Mouse (Mus musculus): ENCODE data around the gene Rusc1.
"Not testable (repeated sequence)": the region's sequence is repeated elsewhere in the genome, so short reads cannot be mapped to it uniquely, and the experiment has no call there.

Gene Rusc1

DNA sequence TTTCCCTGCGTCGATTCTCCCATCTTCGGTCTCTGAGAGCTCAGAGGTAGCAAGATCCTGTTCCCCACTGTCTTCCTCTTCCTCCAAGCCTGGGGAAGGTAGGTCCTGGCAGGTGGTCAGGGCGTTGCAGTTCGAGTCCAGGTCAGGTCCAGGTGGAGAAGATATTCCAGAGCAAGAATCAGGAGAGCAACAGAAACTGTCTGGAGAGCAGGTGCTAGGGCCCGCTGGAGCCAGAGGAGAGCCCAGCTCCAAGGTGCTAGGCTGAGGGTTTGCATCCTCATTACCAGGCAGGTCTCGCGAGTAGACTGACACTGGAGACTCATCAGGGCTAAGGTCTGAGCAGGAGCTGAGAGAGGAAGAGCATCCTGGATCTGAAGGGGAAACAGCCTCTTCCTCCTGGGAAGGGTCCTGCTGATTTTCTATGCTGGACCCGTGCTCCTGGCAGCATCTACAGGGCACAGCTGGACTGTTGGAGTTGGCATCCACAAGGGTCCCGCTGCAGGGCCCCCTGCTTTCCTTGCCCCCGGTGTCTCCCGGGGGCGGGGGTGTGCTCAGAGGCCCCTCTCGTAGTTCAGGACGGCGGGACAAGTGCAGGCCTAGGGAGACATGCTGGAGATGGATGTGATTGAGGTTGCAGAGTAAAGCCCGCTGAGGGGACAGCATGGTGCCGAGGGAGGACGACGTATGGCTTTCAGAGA lies 1.2 kb downstream of the Rusc1 start:
- no peak for DNase-seq

DNA sequence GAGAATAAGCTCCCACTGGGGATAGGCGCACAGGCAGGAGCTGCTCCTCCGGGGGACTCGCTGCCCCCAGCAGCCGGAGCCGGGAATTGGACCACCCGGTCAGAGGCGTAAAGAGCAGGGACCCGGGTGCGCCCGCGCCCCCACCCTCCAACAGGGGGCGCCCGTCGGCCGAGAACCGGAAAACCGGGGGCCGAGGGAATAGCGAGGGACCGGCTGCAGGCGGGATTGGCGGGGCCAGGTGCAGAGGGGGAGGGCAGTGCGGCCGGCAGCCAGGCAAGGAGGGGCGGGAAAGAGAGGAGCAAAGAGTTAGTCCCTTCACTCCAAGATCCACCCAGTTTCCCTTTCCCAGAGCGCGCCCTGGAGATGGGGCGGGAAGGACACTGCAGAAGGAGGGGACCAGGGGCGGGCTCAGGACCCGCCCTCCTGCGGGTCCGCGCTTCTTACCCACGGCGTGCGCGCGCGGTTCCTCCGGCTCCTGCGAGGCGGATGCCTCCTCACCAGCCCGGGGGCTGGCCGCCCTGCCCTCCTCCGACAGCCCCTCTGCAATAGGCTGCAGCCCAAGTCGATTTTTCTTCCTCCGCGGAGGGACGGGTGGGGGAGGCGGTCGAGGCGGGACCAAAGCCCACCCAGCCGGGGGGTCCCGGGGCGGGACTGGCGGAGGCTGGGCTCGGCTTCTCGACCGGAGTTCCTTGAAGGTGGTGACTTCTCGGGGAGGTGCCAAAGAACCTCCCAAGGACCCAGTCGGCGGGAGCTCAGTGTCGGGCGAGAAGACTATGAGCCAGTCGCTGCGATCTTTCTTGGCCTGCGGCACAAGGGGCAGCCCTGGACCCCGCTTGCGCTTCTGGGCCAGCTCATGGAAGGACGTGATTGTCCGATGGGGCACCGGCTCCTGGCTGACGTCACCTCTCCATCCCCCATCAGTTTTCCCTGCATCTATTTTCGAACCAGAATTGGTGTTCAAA lies 2.1 kb downstream of the Rusc1 start:
- peak; percentile 64 to 82 for DNase-seq

DNA sequence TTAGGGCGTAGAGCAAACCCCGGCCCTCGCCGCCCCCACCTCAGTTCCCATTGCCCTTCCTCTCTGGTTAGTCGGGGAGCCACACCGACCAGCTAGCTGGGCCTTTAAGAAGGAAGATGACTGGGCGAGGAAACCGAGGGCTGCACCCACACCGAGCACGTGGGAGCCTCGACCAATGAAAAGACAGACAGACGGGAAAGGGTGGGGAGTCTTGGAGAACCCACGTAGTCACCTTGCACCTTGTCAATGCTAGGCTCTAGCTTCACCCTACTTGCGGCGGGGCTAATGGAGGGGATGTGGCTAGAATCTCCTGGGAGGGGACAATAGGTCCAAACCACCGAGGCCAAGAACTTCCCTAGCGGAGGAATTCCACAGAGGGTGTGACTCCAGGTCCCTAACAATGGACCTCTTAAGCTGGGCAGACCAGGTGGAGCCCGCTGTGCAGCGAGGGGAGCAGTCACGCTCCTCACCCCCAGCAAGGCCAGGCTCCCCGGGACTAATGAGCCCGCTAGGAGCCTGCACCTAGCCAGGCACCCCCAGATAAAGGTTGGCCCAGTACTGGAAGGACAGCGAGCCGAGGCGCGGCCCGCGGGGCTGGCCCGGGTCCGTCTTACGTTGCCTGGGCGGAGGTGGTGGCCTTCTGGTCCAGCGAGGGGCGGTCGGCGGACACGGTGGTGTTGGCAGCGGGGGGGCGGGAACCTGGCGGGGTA lies 3.1 kb downstream of the Rusc1 start:
- peak; percentile 75 to 81 for DNase-seq

DNA sequence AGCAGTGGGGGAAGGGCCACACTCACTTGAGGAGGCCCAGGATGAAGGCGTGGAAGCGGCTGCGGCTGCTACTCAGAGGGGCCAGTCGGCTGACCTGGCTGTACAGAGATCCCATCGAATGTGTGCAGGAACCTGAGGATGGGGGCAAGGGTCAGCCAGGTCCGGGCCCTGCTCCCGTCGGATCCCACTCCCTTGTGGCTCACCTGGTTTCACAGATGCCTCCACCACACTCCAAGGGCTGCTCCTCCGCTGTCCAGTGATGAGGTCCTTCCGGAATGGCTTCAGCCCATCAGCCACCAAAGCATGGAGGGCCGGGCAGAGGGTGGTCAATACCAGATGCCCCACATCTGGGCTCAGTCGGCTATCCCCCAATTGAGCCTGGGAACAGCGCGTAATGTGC lies 4.1 kb downstream of the Rusc1 start:
- no peak for DNase-seq

DNA sequence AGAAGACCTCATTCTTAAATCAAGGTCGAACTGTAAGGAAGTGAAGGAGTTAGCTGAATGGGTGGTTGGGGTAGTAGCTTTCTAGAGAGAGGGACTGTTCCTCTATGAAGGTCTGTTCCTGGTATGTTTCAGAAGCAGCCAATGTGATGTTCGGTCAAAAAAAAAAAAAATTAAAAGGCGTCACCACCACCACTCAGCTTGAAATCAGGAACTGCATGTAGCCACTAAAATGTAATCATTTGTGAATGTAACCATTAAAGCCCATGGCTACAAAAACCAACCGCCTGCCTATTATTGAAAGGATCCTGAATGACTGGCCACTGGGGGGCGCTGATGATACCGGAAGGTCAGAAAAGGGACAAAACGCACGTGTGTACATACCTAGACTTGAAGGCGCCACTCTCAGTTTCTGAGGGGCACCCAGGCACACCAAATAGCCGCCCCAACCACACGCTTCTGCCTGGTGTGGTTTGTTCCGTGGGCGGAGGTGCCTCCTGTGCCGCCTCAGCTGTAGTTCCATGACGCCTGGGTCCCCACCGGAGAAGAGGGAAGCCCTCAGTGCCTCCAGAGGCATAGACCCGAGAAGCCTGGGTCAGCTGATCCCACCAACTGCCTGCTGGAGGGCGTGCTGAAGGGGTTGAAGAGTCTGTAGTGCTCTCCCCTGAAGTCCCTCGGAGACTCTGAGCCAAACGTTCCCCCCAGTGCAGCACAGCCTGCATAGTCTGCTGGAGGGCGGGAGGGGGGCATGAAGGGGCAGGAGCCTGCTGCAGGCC lies 5.6 kb downstream of the Rusc1 start:
- peak; percentile 67 to 89 for DNase-seq

DNA sequence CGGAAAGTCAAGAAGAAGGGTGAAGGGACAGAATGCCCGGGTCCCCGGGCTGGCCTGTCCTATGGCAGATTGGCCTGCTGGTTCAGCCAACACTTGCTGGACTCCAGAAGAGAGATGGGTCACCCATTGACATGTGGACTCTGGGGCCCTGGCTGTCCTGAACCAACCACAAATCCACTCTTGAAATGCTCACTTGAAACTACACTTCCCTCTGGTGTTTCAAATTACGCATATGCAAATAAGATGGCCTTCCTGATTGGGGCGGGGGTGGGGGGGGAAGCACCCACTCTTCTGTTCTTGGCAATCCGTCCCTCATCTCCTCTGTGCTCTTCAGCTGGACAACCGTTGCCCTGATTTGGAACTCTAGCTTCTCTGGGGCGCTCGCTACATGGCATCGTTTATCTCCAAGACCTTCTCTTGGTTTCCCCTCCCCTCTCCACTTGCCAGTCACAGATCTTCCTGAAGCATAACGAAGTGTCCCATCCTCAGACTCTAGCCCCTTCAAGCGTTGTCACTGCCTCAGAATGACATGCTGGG lies 8.4 kb downstream of the Rusc1 start:
- DNase-seq = no peak

DNA sequence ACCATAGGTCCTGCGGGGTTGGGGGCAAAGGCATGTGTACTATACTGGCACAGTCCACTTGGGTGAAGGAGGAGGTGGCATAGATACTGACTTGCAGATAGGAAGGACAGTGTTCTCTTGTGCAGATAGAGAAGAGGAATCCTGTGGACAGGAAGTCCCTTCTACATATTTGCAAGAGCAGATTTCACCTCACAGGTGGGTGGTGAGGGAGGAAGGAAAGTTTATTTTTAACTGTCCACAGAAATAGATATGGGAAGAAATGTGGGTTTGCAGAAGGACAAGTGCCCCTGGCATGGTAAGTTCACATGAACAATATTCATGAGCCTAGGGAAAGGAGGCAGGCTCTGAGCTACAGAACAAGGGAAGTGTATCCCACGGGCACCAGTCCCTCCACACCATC lies 9.0 kb downstream of the Rusc1 start:
- DNase-seq = no peak

DNA sequence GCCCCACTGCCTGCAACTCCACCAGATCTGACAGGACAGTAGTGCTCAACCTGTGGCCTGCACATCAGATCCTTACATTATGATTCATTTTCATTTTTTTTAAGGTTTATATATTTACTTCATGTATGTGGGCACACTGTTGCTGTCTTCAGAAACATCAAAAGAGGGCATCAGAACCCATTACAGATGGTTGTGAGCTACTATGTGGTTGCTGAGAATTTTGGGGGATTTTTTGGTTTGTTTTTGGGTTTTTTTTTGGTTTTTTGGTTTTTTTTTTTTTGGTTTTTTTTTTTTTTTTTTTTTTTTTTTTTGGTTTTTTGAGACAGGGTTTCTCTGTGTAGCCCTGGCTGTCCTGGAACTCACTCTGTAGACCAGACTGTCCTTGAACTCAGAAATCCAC lies 10.8 kb downstream of the Rusc1 start:
- DNase-seq = not testable (repeated sequence)

DNA sequence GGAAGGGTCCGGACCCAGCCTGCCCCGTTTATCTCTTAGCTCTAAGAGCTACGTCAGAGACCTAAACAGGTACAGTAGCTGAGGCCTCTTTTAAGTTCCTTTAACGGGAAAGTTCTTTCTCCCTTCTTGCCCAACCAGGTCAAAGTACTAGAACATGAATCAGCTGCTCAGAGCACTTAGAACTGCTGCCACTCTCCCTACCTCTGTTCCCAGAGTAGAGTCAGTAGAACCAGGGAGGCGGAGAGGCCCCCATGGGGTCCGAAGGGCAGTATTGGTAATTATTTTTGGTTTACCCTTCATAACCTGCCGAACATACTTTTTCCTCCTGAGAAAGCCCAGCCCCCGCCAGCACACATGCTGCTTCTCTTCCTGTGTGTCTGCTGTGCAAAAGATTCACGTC lies 15.7 kb downstream of the Rusc1 start:
- no peak for DNase-seq

DNA sequence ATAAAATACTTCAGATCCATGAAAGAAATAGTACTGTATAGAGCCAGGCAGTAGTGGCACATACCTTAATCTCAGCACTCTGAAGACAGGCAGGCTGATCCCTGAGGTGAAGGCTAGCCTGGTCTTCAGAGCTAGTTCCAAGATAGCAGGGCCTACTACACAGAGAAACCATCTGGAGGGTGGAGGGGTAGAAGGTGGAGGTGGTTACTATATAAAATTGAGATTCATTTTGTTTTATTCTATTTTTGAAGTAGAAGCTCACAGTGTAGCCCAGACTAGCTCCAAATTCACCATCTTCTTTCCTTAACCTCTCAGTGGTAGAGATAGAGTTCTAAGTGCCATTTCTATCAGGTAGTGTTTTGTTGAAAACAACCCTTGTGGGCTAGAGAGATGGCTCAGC lies 25.8 kb downstream of the Rusc1 start:
- DNase-seq = no peak

DNA sequence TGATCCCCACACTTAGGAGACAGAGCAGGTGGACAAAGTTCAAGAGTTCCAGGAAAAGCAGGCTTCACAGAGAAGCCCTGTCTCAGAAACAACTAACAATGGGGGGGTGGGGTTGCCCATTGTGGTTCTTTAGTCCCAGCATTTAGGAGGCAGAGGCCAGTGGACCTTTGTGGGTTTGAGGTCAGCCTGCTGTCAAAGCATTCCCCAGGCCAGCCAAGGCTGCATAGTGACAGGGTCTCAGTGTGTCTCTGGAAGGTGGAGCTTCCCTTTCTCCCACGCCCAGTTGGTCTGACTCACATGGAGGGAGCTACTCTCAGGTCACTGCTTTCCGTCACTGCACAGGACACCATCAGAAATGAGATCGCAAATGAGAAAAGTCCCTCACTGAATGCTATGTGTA lies 31.4 kb downstream of the Rusc1 start:
- no peak for DNase-seq

DNA sequence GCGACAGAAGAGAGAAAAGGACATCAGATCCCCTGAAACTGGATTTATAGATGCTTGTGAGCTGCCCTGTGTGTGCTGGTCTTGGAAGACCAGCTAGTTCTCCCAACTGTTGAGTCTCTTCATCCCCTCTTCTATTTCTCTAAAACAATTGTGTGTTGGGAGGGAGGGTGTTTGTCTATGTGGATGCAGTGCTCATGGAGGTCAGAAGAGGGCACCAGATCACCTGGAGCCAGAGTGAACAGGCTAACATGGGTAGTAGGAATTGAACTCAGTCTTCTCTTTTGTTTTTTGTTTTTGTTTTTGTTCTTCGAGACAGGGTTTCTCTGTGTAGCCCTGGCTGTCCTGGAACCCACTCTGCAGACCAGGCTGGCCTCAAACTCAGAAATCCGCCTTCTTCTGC lies 34.3 kb downstream of the Rusc1 start:
- DNase-seq = peak in 1 of 2 experiments; percentile 29

DNA sequence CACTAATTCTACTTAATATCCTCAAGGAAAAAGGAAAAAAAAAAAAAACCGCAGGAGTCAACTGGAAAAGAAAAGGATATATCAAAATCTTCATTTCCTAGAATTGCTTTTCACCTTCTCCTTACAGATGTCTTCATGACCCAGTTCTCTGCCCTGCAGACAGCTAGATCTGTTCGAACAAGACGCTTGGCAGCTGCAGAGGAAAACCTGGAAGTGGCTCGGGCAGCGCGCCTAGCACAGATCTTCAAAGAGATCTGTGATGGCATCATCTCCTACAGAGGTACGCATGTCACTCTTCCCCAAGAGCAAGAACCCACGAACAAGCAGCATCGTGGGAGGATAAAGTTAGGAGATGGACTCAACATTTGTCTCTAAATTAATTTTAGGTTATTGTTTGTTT lies 34.8 kb downstream of the Rusc1 start:
- no peak for DNase-seq

DNA sequence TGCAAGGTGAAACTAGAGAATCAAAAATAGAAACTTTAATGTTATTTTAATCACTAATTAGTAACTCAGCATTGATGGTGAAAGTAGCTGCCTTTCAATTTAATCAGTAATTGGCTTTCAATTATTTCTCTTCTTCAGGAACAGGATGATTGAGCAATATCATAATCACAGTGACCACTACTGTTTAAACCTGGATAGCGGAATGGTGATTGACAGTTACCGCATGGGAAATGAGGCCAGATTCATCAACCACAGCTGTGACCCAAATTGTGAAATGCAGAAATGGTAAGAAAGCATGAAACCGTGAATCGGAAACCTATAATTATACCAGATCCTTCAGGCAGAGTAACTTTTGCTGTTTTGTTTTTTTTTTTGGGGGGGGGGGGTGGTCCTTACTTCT lies 49.8 kb downstream of the Rusc1 start:
- no peak for DNase-seq
